Mouse (Mus musculus) activated CD4-positive, CD25-positive, alpha-beta regulatory T cell, adult 4 months (primary cell): ENCODE data around the gene Shank3. TPM values are rescaled to one million over a fixed set of nuclear protein-coding genes. Genes with fewer than 3 reads are reported as not detected.

Experiments used
- ATAC-seq: one replicate; pipeline ENCODE4 v1.8.0; 2017
- polyA plus RNA-seq, 2 experiments: library from polyadenylated mRNA; unstranded; fragments of 100-300 nt; shearing (Covaris generic); gene quantifications; one replicate each; pipeline ENCODE4 v1.2.1; 2017

Gene Shank3
- polyA plus RNA-seq, 2 experiments from 2014 or later: not detected

DNA sequence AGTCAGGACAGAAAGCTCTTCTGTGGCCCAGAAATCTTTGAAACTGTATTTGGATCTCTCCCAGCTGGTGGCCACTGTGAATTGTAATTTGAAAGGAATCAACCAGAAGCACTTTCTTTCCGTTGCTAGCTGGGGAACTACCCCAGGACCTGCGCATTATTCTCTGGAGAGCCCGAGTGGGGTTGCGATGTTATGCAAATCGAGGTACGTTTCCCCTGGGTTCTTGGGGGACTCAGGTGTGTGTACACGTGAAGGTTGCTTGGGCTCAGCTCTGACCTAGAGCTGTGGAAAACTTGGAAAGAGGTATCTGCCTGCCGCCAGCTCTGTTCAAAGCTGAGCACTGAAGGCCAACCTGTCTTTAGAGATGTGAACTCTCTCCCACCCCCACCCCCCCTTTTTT is 21.6 kb upstream of the Shank3 start:
- no peak for ATAC-seq

DNA sequence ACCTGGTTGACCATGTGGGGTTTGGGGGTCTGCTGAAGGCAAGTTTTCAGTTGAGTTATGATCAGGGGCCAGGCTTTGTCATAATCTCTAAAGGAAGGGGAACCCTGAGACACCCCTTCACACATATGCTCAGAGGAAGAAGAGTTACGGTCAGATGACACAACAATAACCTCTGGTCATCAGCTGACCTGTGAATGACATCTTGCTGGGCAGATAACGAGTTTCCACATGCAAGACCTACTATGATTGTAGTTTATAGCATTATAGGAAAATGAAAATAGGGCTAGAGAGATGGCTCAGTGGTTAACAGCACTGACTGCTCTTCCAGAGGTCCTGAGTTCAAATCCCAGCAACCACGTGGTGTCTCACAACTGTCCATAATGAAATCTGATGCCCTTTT is 20.8 kb upstream of the Shank3 start:
- ATAC-seq: no peak

DNA sequence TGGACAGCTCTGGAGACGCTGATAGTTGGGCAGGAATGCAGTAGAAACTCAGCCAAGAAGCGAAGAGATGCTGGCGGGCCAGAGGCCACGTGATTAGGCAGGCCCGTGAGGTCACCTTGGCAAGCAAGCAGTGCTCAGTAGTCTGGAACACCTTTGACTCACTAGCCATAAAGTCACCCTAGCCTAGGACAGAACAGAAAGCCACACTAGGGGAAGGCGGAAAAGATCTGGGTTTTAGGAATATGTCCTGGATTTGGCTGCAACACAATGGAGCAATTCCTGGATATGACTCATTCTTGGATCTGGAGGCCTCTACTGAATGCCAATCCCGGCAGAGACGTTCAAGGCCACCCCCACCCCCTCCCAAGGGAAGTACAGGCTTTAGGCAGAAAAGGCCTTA is 18.8 kb upstream of the Shank3 start:
- no peak for ATAC-seq

DNA sequence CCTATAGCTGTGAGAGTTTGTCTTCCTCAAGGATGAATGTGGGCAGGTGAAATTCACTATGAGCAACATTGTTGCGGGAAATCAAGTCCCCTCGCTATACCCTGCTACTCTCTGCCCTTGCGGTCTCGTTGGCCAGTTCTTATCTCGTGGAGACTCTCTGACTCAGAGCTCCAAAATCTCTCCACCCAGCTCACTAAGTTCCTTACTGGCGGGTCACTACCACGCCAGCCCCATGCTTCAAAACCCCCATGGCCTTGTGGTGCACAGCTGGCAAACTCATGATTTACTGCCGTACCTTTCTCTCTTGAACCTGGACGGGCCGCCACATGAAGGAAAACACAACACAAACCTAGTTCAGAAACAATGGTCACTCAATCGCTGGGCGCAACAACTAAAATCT is 11.2 kb upstream of the Shank3 start:
- no peak for ATAC-seq

DNA sequence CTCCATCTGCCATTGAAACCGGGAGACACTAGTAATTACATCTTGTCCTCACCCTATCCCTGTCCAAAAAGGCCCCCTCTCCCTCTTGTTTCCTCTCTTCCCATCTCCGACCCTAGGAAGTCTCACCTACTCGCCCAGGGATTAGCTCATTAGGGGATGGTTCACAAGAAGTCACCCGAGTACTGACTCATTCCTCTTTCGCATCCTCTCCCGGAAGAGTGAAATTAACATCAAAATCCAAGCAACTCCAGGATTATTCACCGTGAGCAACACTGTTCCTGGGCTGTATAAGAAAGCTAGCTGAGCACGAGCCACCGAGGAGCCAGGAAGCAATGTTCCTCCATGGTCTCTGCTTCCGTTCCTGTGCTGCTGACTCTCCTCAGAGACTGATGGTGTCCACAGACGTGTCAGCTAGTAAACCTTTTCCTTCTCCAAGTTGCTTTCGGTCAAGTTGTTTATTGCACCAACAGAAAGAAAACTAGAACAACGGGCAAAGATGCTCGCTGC is 10.8 kb upstream of the Shank3 start:
- no peak for ATAC-seq

DNA sequence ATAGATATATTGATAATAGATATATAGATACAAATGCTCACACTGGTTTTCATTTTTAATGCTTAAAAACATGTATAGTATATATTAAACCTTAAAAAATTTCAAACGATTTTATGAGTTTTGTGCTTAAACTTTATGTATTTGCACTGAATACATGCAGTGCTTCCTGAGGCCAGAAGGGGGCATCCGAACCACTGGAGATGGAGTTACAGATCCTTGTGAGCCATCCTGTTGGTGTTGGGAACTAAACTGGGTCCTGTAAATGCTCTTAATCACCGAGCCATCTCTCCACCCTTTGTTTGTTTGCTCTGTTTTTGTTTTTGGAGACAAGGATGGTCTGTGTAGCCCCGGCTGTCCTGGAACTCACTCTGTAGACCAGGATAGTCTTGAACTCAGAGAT is 4.5 kb upstream of the Shank3 start:
- ATAC-seq: no peak

DNA sequence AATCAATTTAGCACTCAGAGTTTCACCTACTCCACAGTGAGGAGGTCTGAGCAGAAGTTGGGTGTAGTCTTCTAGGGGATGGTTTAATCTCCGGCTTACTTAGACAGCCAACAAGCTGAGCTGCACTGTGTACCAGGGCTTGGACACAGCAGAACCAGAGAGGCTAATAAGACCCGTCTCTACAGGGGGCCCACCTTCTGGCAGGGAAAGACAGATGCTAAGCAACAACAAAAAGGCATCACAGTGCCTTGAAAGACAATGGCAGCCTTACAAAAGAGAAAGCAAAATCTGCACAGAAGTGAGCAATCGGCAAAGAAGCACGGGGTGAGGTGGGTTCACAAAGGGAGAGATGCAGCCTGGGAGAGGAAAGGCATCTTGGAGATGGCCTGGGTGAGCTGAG is 3.3 kb upstream of the Shank3 start:
- ATAC-seq: no peak

DNA sequence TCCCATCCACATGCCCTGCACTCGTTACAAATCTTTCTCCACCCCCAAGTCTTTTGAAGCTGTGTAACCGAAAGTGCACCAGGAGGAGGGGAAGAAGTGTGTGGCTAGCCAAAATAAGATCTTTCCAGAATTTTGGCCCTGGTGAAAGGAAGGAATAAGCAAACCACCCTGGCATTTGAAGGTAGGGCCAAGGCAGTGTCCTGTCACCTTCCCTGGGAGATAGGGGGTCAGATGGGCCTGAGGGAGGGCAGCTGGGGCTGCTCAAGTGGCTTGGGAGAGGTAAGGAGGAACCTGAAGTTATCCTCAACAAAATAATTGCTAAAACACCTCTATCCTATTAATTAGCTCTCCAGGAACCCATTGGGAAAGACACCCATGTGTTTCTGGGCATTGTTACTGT is 2.6 kb upstream of the Shank3 start:
- ATAC-seq: no peak

DNA sequence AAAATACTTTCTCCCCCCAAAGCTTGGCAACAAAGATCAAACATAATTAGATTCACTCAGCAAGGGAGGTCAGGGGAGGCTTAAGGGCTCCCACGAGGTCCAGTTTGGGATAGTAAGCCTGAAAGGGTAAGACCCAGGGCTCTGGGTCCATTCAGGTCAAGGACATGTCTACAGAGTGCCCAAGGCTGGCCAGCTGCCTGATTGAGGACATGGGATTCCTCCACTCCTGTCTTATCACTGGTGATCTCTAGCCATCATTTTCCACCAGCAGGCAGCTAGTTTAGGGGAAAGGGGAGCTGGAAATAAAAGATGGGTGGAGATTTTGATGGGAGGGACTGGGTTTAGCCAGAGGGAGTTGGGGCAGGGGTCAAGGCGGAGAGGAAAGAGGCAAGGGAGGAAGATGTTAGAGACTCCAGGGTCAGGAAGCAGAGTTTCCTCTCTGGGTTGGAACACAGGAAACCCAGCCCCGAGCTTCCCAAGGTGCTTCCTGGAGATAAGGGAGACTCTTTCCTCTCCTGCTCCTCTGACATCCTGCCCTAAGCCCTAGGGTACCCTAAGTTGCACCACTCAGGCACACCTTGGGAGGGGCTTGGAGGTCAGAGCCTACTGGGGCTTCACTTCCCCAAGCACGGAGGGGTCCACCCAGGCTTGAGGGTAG is 1.9 kb upstream of the Shank3 start:
- ATAC-seq: no peak

DNA sequence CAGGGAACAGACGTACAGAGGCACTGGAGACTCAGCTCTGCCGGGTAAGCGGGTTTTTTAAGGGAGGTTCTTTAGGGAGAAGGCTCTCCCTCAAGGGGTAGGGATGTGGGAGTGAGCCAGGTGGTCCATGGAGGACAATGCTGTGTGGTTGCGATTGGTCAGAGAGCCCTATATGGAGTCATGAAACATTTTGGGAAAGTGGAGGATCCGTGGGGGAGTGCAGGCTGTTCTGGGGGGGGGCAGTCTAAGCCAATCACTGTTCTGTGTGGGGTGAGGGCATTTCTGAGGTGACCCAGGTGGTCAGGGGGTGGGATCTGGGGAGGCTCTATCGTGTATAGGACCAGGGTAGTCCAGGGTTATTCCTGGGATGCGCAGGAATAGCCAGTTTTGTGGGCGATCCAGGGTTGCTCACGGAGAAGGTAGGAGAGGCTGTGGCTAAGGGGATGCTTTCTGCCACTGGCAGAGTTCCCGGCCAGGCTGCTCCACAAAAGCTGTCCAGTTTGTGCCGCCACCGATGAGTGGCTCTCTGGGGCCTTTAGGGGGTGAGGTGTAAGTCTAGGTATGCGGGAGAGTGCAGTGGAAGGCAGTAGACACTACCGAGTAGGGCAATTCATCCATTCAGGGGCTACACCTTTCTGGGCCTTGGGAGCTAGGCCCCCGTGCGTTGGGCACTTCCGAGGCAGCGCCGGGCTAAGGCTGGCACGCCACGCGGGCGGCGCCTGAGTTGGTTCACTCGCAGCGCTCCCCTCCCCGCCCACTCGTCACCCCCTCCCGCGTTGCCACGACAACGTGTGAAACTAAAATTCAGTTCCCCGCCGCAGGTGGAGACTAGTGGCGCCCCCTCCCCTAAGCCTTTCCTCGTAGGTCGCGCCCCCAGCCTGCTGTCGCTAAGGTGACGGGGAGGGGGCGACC is 1.1 kb upstream of the Shank3 start:
- no peak for ATAC-seq

DNA sequence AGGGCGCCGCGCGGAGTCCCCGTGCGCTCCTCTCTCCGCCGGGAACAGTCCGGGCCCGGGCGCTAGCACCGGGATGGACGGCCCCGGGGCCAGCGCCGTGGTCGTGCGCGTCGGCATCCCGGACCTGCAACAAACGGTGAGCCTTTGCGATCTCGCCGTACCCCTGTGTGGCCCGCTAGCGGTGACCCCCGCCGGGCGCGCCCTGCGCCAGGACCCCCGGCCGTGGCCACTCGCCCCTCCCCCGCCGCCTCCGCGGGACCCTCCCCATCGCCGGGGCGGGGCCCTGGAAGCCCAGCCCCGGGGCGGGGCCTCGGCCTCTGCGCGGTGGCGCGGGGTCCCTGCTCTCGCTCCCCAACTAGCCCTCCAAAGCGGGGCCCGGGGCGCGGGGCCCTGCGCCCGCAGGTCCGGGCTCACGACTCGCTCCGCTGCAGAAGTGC is 379 bp downstream of the Shank3 start:
- no peak for ATAC-seq

DNA sequence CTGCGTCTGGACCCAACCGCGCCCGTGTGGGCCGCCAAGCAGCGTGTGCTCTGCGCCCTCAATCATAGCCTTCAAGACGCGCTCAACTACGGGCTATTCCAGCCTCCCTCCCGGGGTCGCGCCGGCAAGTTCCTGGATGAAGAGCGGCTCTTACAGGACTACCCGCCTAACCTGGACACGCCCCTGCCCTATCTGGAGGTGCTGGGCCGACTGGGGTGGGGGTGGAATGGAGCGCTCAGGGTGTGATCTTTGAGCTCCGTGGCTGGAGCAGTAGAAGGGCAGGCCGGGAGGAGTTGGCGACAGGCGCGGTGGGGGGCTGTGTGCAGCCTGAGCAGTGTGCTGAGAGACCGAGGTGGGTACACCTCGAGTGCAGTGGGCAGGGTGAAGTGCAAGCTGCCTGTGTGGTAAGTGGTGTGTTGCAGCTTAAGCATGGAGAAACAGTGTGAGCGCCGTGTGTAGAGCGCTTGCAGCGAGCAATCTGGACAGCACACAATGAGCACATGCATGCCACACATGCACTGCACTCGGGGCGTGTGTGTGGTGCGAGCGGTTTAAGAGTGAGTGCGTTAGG is 883 bp downstream of the Shank3 start:
- no peak for ATAC-seq

DNA sequence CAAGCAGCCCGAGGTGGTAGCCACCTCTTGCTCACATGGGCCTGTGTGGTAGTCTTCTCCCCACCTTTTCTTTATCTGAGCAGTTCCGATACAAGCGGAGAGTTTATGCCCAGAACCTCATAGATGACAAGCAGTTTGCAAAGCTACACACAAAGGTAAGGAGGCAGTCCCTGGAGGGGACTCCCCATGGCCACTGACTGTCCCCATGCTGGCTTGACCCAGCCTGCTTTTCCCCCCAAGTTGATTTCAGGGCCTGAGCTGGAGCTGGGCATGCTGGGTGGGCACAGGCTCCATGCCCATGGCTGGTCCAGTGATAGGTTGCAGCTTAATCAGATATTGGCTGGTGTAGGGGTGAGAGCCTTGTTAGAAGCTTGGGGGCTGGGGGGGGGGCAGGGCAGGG is 1.9 kb downstream of the Shank3 start:
- ATAC-seq: no peak

DNA sequence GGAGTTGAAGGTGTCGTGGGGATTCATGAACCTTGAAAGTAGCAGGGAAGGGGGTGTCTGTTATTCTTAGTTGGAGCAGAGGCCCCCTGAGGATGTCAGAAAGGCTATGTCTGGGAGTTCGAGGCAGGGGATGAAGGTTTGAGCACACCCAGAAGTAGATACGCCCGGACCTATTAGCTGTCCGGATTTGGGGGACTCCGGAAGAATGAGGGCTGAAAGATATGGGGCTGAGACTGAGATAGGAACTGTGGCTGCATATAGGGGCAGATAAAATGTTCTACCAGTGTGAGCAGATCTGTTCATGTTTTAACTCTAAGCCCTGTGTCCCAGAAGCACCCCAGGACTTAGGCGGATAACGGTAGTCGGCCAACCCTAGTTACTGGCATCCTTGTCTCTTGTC is 5.4 kb downstream of the Shank3 start:
- no peak for ATAC-seq

DNA sequence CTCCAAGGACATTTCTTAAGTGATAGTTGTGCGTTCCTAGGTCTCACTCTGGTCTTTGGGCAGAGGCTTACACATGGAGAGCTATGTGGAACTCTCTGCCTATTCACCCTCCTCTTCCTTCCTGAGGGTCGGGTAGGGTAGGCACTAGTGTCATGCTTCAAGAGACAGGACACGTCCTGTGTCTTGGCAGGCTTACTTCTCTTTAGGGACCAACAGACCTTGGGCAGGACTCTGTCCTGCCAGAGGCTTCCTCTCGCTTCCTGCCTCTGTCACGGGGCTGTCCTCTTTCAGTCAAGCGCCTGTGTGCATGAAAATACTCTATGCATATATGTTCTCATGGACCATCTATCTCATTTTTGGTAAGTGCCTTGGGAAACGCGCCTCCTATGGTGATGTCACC is 8.3 kb downstream of the Shank3 start:
- ATAC-seq: no peak

DNA sequence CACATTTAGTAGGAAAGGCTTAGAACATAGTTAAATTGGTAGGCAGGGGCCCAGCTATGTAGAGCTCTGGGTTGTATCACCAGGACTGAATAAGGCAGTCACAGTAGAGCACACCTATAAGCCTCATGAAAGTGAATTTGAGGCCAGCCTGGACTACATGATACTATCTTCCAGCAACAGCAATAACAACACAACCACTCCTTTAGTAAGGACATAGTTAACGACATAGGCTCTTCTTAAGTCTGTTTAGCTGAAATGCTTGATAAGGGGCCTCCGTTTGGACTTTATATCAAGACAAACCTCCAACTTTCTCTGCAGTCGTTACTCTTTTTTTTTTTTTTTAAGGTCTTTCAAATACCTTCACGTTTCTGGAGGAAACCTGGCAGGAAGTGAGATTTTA is 13.3 kb downstream of the Shank3 start:
- ATAC-seq: no peak

DNA sequence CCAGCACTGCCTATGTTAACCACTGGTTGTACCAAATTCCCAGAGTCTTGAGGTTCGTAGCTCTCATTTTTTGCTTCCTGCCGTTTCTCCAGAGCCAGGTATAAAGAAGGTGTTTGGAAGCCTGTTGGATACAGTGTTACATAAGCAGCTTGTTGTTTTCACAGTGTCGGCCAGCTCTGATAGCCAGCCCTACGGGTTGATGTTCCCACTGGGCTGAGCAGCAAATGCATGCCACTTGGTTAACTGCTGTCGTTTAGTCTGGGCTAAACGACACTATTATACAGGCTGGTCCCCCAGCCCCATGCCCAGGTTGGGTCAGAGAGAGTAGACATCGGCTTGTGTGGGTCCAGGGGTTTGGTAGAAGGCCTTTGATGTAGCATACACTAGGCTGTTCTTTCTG is 22.5 kb downstream of the Shank3 start:
- ATAC-seq: no peak

DNA sequence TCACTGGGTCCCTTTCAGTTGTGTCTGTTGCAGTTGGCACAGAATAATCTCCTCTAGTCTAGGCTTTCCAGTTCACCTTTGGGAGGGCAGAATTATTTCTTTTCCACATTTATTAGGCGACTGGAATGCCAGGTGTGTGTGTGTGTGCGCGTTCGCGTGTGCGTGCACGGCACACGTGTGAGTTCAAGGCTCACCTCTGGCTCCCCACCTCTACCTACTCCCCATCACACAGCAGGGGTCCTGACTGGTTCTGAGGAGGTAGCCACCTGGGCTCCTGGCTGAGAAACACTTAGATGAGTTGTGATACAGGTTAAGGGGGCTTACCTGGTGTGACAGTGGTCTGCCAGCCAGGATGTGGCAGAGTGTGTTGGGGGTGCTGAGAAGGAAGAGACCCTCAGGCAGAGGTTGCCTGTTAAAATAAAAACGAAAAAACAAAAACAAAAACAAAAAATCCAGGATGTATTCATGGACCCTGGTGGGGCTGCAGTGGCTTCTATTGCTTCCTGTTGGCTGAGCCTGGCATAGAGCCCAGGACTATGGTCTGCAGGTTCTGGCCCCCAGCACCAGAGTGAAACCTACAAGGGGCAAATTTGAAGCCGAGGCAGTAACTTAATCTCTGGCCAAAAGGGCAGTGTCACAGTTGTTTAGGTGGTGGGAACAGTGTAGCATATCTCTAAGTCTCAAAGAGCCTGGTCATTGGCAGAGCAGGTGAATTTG is 23.3 kb downstream of the Shank3 start:
- ATAC-seq: no peak

DNA sequence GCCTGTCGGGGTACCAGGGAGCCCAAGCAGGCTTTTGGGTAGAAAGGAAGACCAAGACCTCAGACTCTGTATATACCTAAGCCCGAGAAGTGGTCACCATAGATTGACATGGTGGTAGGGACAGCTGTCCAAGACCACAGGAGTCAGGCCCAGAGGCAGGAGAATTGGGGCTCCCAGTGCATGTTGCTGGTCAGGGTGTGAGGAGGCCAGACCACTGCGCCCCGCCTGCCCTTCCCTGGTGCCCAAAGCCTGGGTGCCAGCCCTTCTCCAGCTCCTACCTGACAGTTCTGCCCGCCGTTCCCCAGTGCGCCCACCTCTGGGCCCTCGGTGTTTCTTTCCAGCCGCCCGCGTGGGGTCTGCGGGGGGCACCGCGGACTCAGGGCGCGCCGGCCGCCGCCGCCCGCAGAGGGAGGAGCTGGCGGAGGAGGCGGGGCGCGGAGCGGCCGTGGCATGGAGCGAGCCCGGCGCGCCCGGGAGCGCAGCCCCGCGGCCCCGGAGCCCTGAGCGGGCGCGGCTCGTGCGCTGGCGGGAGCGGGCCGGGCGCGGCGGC is 23.9 kb downstream of the Shank3 start:
- no peak for ATAC-seq

DNA sequence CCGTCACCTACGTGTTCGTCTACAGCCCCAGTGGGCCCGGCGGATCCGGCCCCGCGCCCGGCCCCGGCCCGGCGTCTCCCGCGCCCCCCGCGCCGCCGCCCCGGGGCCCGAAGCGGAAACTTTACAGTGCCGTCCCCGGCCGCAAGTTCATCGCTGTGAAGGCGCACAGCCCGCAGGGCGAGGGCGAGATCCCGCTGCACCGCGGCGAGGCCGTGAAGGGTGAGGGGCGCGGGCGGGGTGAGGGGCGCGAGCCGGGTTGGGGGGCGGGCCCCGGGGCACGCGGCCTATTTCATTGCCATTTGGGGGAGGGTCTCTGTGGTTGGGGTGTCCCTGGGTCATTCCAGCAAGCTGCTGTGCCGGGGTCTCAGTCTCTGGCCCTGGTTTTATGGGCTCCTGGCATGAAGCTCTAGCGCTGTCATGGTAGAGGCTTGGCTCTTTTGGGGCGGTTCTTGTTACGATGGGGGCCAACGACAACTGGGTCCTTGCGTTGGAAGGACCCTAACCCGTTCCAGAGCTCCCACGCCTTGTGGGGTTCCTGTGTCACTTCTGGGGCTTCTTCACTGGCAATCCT is 24.7 kb downstream of the Shank3 start:
- no peak for ATAC-seq

DNA sequence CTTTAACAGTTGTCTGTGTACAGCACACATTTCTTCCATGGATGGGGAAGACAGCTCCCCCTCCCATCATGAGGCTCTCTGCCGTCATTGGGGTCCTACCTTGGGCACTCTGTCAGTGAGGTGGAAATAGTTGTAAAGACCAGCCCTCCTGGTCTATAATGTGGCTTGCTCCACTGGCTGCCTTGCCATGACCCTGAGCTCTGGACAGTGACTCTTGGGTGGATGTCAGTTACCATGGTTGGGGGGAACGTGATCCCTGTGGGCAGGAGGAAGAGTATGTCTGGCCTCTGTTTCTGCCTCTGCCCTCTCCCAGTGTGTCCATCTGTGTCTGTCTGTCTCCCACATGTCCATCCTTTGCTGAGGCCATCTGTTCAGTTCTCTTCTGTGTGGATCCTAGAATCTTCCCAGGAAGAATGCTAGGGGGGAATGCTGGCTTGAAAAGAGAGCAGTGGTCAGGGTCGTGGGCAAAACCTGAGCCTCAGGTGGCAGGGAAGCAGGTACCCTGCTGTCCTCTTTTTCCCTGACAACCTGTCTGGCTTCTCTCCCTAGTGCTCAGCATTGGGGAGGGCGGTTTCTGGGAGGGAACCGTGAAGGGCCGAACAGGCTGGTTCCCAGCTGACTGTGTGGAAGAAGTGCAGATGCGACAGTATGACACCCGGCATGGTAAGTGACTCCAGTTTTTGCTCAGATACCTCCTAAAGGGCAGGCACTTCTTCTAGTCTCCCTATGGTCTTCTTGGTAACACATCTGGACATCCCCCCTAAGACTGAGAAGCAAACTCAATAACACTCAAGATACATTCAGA is 25.4 kb downstream of the Shank3 start:
- no peak for ATAC-seq

DNA sequence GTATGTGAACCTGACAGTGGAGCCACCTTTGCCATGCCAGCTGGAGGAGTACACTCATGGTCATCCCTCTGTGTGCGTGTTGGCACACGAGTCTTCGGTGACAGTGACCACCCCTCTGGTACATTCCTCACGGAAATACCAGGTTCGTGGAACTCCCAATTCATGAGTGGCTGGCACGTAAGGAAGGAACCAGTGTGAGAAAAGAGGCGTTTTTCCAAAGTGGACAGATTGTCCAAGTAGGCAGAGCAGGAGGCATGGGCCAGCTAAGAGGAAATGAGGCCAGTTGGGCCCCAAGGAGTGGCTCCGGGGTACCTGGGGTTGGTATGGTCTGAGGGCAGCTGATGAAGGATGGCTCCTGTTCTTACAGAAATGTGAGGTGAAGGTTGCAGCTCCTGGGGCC is 26.0 kb downstream of the Shank3 start:
- no peak for ATAC-seq
